Mouse (Mus musculus) kidney, adult 9 months (tissue): ENCODE data around the gene Haus7.
A peak's percentile ranks its signal among the peaks of the same experiment; 100 is the strongest.
"Not testable (repeated sequence)": the region's sequence is repeated elsewhere in the genome, so short reads cannot be mapped to it uniquely, and the experiment has no call there.

ENCODE experiments used
- DNase-seq: peaks from one replicate; pipeline ENCODE4 v3.0.0; 2022

Gene Haus7

GRCm38 (mm10) chrX:73465483-73466186 lies 6.8 kb upstream of the Haus7 start:
- peak; percentile 24 for DNase-seq

DNA sequence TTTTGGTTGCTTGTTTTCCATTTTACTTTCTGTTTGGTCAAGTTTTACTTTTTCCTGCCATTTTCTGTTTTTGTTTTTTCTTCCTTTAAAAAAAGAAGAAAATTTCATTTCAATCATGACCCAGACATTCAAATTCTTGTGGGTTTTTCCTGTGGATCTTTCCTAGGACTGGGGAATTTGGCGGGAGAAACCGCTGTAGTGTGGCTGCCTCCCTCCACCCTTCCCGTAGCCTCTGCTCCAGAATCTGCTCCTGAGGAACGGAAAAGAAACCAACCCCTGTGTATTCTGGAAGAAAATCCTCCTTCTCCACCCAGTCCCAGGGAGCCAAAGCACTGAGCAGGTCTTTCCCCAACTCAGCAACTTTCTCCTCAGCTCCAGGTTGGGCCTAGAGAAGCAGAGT lies 1.9 kb upstream of the Haus7 start:
- DNase-seq, result no peak

GRCm38 (mm10) chrX:73451949-73452348 lies 6.9 kb downstream of the Haus7 start:
- peak; percentile 50 for DNase-seq

- DNase-seq, result no peak
Measured at GRCm38 (mm10) chrX:73441428-73441827, 17.4 kb downstream of the Haus7 start.

GRCm38 (mm10) chrX:73435252-73435651 lies 23.6 kb downstream of the Haus7 start, which contains the start of gene Trex2:
Trex2 (minus strand) TSS chrX:73435344.
- no peak for DNase-seq

GRCm38 (mm10) chrX:73432850-73433249 lies 26.0 kb downstream of the Haus7 start:
- DNase-seq, result no peak

GRCm38 (mm10) chrX:73430036-73430435 lies 28.8 kb downstream of the Haus7 start:
- peak; percentile 38 for DNase-seq

GRCm38 (mm10) chrX:73412767-73413166 lies 46.1 kb downstream of the Haus7 start:
- no peak for DNase-seq

DNA sequence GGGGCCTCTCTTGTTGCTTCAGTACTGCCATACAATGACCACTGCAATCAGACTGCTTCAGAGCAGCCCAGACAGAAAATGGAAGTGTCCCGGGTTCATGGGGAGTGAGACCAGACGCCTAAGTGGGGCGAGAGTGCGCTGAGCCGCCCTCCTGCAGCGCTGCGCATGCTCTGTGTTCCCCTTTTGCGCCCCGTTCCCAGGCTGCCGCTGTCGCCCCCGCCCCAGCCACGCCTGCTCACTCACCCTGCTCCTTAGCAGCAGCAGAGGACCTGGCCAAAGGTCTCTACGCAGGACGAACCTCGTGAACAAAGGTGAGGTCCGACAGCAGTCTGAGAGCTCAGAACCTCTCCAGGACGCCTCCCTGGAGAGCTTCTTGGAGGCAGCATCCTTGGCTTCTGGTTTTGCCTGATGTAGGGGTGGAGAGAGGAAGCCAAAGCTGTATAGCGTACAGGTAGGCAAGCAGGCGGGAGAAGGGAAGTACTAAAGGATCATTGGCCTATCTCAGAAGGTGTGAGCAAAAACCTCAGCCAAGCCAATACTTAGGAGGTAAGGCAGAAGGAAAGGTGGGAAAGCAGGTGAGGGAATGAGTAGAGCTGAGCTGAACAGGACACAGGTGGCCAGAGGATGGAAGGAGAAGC lies 47.8 kb downstream of the Haus7 start, which contains the start of gene Zfp92:
Gene Zfp92, plus strand, starts transcription at position 217 of the 638 bp plus-strand sequence.
- peak; percentile 14 for DNase-seq

GRCm38 (mm10) chrX:73401616-73402015 lies 57.2 kb downstream of the Haus7 start:
- DNase-seq, result no peak

- DNase-seq, result no peak
Measured at GRCm38 (mm10) chrX:73400951-73401350, 57.9 kb downstream of the Haus7 start.

DNA sequence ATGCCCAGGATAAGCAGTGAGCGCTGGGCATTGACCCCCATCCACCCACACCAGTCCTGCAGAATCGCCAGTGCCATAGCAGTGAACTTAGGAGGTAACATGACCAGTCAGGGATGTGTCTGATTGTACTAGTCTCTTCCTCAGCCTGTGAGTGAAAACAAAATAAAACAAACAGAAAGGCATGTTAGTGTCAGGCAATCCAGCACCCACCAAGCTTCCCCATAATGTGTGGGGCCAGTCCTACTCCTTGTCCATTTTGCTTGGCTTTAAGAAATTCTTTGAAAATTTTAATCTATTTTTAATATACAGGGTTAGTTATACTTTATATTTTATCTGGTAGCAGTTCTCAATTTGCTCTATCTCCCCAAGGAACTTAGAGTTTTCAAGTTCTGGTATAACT lies 60.2 kb downstream of the Haus7 start, which contains the start of gene Gm18336:
Gene Gm18336, minus strand, starts transcription at position 101 of the 400 bp plus-strand sequence.
- not testable (repeated sequence) for DNase-seq

GRCm38 (mm10) chrX:73396446-73396845 lies 62.4 kb downstream of the Haus7 start:
- DNase-seq, result no peak

DNA sequence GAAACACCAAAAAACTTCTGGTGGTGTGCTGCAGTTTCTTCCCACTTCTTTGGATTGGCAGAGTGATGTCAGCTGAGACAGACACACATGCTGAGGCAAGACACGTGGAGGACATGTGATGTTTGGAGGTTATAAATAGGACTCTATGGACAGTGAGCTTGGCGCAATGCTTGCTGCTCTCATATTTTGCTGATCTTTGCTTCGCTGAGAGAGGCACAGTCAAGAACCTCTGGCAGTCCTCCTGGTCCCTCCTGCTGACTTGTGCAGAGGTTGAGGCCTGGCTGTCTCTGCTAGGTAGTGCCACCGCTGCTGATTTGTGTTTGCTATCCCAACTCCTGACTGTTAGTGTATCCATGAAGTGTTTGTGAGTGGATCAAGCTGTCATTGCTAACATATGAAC lies 67.4 kb downstream of the Haus7 start:
- no peak for DNase-seq
